Mouse (Mus musculus) adrenal gland, postnatal 36 days (tissue): ENCODE measurements around the gene Castor2. TPM values are rescaled to one million over a fixed set of nuclear protein-coding genes. Genes with fewer than 3 reads are reported as not detected.
A peak's percentile ranks its signal among the peaks of the same experiment; 100 is the strongest.

Source experiments
- DNase-seq, 2 experiments: peaks; one replicate each; pipeline ENCODE4 v3.0.0; 2021; ENCODE audit warnings: mixed read lengths in 1 of 2
- total RNA-seq, 2 experiments: library from RNA; stranded (reverse); gene quantifications; 2 replicates each; pipeline ENCODE4 v1.2.3; 2021

The Castor2 gene
- total RNA-seq, 2 experiments from 2014 or later = 12.1 TPM

DNA sequence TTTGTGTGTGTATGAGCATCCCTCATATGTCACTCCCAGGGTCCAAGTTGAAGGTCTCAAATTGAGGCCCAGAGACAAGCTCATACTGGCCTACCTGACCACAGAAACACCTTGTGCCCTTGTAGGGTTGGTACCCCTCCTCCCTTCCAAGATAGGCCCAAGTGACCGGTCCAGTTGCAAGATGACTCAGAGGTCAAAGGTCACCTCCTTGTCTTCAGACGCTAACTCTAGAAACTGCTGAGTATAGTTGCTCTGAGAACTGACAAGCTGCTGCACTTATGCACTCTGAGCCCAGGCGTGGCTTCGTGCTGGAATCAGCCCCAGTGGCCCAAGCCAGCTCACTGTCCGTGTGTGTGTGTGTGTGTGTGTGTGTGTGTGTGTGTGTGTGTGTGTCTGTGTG is 2.4 kb downstream of the Castor2 start:
- peak in 1 of 2 experiments; percentile 25 for DNase-seq

DNA sequence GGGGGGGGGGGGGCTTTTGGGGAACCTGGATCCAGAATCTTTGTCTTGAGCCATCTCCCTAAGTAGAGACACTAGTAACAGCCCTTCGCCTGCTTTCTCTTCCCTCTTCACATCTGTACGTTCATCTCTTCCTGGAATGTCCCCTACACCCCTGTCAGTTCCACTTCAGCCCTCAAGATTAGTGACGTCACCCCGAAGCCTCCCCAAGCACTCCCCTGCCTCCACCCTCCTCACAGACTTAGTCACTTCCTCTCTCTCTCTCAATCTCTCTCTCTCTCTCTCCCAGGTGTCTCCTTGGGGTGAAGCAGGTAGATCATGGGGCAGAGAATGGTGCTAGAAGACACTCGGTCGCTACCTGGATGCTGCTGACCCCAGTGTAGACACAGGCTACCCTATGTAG is 3.2 kb downstream of the Castor2 start:
- DNase-seq = no peak

DNA sequence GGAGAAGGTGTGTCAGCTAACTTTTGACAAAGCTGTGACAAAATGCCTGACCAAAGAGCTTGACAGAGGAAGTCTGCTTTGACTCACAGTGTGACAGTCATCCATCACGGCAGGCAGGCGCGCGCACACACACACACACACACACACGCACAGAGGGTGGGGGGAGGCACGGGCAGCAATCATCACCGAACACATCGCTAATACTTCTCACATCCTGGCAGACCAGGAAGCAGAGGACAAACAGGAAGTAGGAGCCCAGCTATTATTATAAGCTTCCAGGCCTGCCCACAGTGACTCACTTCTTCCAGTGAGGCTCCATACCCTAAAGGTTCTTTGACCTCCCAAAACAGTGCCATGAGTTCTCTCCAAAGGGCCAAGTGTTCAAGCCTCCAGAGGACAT is 6.3 kb downstream of the Castor2 start:
- DNase-seq = no peak

DNA sequence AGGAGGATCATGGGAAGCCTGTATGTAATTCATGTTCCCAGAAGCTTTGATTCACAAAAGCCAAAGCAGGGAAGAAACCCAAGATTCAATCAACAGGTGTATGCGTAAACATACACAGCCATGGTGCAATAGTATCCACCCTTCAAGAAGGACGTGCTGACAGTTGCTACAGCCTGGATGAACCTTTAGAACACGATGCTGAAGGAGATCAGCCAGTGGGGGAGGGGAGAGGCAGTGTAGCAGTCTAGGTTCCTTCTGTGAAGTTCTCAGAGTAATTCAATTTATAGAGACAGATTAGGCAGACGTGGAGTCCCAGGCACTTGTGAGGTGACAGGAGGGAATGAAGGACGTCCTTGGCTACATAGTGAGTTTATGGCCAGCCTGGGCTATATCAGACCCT is 15.5 kb downstream of the Castor2 start:
- no peak for DNase-seq

DNA sequence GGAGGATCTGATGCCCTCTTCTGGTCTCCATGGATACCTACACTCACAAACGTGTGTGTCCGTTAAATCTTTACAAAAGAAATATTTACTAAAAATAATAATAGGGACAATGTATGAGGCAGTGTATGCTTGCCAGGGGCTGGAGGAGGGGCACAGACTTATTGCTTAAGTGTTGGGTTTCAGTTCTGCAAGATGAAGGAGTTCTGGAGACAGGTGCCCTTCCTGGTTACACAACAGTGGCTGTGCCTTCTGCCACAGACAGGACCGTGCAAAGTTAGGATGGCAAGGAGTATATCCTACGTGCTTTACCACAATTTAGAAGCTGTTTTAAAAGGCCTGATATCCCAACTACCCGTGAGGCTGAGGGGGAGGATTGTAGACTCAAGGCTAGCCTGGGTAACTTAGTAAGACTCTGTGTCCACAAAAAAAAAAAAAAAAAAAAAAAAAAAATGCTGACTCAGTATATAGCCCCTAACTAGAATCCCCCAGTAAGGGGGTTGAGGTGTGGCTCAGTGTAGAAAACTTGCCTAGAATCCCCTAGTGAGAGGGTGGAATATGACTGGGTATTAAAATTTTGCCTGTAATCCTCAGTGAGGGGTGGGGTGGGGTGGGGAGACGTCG is 16.2 kb downstream of the Castor2 start:
- no peak for DNase-seq

DNA sequence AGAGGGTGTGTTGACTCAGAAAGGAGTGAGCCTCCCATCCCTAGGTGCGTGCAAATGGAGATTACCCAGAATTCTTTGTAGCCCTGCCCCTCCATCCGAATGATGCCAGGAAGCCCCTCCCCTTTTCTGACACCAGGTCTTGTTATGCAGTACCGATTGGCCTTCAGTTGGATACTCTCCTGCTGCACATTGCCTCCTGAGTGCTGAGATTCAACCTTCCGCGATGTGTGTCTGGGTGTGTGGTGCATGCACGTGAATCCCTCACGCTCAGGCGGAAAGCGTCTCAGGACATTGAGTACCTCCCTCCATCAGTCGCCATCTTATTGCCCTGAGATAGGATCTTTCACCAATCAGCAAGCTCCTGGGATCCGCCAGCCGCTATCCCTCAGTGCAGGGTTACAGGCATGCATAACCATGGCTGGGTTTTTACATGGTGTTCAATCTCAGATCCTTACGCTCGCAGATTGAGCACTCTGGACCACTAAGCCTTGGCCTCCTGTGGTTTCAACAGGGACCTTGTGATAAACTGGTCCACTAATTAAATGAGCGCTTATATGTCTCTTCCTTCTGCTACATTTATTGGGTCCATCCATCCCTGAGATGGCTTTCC is 19.4 kb downstream of the Castor2 start:
- DNase-seq = no peak

DNA sequence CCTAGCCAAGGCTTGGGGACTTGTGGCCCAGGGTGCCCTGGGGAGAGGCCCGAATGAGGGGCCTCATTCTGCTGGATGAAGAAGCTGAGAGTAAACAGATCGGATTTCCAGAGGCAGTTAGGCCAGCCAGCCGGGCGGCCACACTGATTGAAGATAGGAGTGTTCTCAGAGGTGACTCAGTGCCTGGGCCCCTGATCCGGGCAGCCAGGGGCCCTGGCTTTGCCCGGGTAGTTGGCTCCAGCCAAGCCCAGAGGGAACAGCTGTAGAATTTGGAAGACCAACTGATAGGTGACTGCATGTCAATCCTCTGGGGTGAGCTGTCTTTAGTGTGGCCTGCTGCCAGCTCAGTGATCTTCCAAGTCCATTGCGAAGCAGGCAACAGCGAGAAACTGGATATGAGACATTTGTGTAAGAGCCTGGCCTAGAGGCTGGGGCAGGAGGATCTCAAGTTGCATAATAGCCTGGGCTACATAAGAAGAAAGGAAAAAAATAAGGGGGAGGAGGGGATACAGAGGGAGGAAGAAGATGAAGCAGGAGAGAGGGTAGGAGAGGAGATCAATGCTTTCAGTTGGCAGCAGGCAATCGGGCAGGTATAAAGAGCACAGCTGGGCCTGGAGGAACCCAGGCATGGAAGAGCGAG is 20.1 kb downstream of the Castor2 start:
- DNase-seq = peak; percentile 28 to 57

DNA sequence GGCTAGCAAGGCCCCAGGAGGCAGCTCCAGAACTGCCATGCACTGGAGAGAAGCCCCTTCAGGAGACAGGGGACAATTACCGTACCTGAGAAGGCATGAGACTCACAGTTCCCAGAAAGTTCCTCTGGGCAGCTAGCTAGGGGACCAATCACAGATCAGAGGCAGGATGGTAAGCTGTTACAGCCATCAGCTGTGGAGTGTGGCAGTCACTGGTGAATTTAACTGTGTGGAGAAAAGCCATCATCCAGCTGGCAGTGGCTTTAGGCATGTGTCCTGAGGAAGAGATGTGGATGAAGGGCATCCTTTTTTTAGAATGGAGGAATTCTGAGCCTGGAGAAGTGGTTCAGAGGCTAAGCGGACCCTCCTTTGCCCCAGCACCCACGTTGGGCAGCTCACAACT is 20.6 kb downstream of the Castor2 start:
- DNase-seq = no peak

DNA sequence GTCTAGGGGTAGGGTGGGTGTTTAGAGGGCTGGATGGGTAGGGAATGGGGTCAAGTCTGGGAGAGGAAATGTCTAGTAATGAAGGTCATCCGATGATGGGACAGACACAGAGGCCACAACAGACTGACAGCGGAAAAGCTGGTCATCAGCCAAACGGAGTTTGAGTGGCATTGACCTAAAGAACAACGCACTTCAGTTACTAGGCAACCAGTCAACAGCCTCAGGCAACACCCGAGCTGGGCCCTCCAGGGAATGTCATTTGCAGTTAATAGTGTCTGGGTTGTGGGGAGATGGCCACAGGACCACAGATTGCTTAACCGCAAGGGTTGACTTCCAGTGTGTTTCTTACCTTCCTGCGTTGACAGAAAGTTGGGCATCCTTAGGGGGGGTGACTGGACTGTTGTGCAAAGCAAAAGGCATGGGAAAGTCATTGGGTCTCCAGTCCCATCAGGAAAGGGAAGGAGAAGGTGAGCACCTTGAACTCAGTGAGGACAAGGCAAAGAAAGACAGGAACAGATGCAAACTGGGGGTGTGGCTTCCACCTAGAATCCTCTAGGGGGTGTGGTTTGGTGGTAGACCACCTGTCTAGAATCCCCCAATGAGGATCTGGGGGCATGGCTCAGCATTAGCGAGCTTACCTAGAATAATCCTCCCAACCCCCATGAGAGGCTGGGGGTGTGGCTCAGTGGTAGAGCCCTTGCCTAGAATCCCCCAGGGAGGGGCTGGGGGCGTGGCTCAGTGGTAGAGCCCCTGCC is 21.8 kb downstream of the Castor2 start:
- DNase-seq = peak; percentile 51 to 63

DNA sequence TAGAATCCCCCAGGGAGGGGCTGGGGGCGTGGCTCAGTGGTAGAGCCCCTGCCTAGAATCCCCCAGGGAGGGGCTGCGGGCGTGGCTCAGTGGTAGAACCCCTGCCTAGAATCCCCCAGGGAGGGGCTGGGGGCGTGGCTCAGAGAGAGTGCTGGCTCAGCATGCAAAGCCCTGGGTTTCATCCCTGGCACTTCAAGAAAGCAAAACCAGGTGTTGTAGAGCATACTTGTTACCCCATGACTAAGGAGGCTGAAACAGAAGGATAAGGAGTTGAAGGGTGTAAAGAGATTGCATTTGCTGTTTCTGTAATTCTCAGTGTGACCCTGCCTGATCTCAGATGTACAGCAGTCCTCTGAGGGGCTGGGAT is 22.4 kb downstream of the Castor2 start:
- DNase-seq = no peak

DNA sequence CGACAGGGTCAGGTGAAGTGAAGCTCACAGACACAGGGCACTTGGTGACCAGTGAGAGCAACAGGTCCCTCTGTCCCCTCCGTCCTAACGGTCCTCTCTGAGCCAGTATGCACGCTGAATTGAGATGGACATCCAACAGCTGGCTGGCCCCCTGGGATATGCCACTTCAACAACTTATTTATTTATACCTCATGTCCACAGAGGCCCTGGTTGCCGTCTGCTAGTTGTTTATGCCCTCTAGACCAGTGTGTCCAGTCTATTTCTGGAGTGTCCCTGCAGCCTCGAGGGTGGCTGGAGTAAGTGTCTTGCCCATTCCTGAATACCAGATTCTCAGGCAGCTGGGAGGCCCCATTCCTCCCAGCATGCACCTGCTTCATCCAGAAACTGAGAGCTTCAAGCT is 24.3 kb downstream of the Castor2 start:
- DNase-seq = no peak

DNA sequence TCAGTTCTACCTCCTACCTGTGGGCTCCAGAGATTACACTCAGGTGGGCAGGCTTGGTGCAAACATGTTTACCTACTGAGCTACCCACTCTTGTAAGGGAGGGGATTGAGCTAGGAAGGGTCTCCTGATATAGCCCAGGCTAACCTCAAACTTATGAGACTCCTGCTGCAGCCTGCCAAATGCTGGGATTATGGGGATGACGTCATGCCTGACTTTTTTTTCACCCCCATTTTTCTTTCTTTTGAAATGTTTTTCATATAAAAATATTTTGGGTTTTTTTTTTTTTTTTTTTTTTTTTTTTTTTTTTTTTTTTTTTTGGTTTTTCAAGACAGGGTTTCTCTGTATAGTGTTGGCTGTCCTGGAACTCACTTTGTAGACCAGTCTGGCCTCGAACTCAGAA is 26.7 kb downstream of the Castor2 start:
- no peak for DNase-seq

DNA sequence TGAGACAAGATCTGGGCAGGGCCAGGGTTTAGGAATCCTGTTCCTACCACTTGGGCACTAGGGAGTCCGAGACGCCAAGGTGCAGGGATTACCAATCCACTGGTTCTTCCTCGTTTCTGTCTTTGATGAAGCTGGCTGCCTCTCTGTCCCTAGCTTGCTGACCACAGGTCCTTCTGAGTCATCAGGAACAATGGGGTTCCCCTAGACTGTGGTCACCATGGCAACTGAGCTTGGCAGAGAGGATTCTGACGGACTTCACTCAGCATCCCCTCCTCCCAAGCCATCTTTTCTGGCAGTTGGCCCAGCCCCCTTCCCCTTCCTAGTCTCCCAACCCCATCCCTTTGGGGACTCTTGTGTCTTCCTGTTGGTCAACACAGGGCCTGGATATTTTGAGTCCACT is 32.1 kb downstream of the Castor2 start:
- DNase-seq = peak in 1 of 2 experiments; percentile 41

DNA sequence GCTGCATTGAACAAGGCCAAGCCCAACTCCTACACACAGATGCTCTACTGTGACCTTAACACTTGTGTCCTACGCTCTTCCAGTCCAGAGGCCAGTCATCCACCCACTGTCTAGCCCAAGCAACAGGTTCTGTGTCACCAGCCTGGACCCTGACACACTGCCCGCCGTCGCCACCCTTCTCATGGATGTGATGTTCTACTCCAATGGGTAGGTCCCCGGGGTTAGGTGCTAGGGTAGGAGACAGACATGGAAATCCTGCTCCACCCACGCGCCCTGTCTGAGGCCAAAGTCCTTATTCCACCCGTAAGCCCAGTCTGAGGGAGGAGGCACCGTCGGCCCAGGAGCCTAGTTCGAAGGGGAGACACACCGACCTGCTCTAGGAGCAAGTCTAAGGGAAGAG is 36.5 kb downstream of the Castor2 start:
- DNase-seq = no peak

DNA sequence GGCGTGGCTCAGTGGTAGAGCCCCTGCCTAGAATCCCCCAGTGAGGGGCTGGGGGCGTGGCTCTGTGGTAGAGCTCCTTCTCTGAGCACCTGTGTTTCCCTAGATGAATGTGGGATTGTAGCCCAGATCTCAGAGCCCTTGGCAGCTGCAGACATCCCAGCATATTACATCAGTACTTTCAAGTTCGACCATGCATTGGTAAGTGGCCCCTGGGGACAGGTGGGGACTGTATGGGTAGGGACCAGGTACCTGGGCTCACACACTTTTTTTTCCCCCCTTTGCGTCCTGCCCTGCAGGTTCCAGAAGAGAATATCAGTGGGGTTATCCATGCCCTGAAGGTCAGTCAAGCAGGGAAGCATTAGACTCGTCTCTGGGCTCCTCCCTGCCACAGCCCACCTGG is 38.4 kb downstream of the Castor2 start:
- DNase-seq = no peak

DNA sequence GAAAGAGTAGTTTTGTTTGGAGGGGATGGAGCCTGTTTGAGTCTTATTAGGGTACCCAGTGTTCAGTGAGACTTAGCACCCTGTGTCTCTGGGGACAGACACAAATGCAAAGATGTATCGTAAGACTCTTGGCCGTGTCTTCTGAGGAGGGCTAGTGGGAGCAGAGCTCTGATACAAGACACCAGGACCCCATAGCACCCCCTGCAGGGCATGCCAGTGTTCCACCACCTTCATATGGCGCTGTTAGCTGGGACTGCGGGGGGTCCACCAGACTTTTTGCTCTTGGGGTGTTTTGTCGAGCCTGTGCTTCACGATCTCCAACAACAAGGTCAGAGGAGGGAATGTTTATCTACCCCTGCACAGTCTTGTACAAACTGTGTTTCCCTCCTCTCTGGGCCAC is 39.9 kb downstream of the Castor2 start:
- DNase-seq = no peak

DNA sequence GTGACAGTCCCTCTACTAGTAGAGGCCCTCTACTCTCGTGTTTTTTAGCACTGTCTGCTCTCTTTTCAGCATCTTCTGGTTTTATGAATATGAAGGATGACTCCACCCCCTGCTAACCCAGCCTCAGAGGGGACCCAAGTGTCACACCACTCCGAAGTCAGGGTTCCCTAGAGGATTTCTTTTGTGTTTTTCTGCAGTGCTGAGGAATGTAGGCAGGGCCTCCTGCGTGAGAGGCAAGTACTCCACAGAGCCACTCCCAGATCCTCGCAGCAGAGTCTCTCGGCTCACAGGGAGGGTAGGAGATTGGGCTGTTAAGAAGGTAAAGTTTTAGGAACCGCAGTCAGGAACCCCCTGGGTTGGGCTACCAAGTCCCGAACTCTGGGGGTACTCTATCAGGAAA is 41.7 kb downstream of the Castor2 start:
- DNase-seq = no peak

DNA sequence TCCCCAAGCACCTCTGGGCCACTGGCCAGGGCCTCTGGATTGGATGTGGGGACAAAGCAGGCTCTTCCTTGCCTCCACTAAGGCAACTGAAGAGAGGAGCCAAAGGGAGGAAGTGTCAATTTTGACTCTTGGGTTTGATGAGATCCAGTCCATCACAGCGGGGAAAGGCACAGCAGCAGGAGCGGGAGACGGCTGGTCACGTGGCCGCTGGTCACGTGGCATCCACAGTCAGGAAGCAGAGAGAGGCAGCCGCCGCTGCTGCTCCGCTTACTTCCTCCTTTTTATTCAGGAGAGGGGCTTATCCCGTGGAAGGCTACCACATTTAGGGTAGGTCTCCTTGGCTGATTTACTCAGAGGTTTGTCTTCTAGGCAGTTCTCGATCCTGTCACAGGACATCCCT is 42.9 kb downstream of the Castor2 start:
- no peak for DNase-seq

DNA sequence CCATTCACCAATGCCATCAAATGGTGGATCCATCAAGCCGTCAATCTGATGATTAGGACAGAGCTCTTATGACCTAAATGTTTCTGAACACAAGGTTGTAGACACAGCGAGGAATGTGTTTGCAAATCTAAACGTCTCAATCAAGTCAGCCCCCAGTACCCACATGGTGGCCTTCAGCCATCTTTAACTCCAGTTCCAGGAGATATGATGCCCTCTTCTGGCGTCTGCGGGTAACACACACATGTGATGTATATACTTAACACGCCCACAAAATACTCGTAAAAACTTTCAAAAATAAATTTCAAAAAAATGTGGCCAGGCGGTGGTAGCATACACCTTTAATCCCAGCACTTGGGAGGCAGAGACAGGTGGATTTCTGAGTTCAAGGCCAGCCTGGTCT is 45.5 kb downstream of the Castor2 start:
- DNase-seq = no peak

DNA sequence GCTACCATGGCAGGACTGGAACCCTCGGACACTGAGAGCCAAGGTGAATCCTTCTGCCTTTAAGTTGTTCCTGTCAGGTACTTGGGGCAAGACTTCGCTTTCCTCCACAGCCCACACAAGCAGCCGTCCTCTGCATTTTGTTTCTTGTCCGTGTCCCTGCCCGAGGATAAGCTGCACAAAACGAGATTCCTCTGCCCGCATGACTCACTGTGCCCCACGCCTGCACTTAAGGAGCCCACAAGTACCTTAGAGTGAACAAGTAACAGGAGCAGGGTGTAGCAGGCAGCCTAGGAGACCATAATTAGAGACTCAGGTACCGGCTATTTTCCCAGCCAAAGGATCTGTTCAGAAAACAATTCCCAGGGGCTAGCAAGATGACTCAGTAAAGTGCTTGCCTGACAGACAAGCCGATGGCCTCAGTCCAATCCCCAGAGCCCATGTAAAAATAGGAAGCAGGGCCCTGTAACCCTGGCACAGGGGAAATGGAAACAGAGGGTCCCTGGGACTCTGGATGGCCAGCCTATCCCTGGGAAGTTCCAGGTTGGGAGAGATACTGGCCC is 47.8 kb downstream of the Castor2 start:
- no peak for DNase-seq

DNA sequence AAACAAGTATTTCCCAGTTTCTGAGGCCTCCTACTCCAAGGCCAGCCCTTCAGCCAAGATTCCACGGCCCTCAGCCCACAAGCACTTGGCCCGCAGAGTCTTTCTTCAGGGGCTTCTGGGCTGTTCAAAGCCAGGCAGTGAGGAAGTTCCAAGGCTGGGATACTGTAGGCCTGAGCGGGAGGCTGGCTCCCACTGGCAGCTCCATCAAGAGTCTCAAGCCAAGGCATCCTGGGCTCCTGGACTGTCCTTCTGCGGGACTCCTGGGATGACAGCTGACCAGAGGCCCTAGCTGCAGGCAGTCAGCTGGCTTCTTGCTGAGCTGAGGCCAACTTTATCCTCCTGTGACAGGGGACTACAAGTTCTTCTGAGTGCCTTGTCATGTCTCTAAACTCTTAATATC is 48.6 kb downstream of the Castor2 start:
- no peak for DNase-seq

DNA sequence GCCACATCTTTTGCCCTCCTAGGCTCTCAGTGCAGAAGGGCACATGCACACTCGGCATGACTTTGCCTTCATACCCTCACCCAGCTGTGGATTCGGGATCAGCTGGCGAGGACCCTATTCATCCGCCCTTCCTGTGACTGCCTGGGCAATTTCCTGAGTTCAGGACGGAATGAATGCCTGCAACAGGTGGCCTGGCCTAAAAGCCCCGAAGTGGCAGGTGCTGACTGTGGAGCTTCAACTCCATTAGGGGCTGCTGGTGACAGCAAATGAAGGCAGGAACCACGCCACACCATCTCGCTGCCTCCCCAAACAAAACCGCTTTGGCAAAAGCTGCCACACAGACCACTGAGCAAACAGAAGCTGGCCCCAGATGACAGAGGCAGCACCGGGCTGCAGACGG is 52.4 kb downstream of the Castor2 start:
- DNase-seq = no peak

DNA sequence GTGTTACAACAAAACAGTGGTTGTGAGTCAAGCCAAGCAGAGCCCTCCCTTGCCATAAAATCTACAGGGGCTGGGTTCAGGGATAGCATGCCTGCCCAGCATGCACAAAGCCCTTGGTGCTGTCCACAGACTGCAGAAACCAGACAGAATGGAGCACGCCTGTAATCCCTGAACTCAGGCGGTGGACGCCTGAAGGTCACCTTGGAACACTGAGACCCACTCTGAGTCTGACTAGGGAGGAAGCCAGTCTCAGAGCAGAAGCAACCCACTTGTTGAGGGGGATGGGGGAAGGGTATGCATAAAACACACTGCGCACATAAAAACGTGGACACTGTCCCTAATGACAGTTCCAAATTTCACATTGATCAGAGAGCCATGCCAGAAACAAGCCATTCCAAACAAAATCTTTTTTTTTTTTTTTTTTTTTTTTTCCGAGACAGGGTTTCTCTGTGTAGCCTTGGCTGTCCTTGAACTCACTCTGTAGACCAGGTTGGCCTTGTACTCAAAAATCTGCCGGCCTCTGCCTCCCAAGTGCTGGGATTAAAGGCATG is 56.5 kb downstream of the Castor2 start:
- DNase-seq = no peak
